Mouse (Mus musculus): ENCODE measurements around the gene Ltb. TPM values are rescaled to one million over a fixed set of nuclear protein-coding genes. Genes with fewer than 3 reads are reported as not detected.

The Ltb gene
- polyA plus RNA-seq, 1 experiment from 2014 or later: 1.0 TPM

DNA sequence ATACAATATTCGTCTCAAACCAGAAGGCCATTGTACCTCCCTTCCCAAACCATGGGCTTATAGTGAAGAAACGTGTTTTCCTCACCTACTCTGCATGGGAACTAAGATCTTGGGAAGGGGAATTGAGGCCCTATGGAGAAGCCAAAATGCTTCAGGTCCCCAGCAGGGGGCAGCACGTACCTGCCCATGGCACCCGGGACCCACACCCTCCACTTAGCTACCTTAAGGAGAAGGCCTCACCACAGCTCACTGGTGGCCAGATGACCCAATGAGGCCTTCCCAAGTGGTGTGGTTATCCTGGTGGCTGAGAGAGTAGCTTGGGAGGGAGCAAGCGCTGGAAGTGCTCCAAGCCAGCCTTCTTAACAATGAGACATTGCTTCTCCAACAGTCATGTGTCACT, 15.7 kb upstream of the Ltb start:
- ATAC-seq (replicated peaks; ENCODE audit: low FRiP score, low read depth) (peak; percentile 65), DNase-seq (ENCODE audit: low spot score) (peak; percentile 93)
- H3K27me3 ChIP-seq (ENCODE audit: insufficient read depth, low read length): no peaks in the 10 kb centered on the region
- H3K36me3 ChIP-seq (ENCODE audit: insufficient read depth, low read length): no peaks in the 10 kb centered on the region
- no peak overlapping the region for H3K9ac ChIP-seq (ENCODE audit: low read depth, low read length)
- no peak overlapping the region for H3K27ac ChIP-seq
- 11% methylated on average over 5 of the region's 5 CpGs for WGBS
- no peak overlapping the region for H3K4me2 ChIP-seq (ENCODE audit: low read length)
- no peaks in the 10 kb centered on the region for H3K9me3 ChIP-seq (replicated peaks; ENCODE audit: low read length)
- peak; percentile 93 for TF ChIP-seq CTCF (IDR thresholded peaks at IDR 0.05; ENCODE audit: low read depth)
- no peaks in the 10 kb centered on the region for H3K4me1 ChIP-seq (replicated peaks; ENCODE audit: insufficient read depth, low read length)
- H3K4me3 ChIP-seq (replicated peaks; ENCODE audit: low read depth, low read length): no peak overlapping the region

GRCm38 (mm10) chr17:35180093-35180492, 14.1 kb upstream of the Ltb start:
- no peaks in the 10 kb centered on the region for H3K36me3 ChIP-seq (ENCODE audit: insufficient read depth, low read length)
- H3K27ac ChIP-seq: no peak overlapping the region
- H3K9me3 ChIP-seq (replicated peaks; ENCODE audit: low read length): no peaks in the 10 kb centered on the region
- no peak overlapping the region for H3K4me2 ChIP-seq (ENCODE audit: low read length)
- H3K4me3 ChIP-seq (replicated peaks; ENCODE audit: low read depth, low read length): no peak overlapping the region
- no peaks in the 10 kb centered on the region for H3K27me3 ChIP-seq (ENCODE audit: insufficient read depth, low read length)
- no peak overlapping the region for H3K9ac ChIP-seq (ENCODE audit: low read depth, low read length)
- H3K4me1 ChIP-seq (replicated peaks; ENCODE audit: insufficient read depth, low read length): no peaks in the 10 kb centered on the region
- WGBS: 88% methylated on average over 5 of the region's 5 CpGs
- DNase-seq (ENCODE audit: low spot score): no peak
- no peak for TF ChIP-seq CTCF (IDR thresholded peaks at IDR 0.05; ENCODE audit: low read depth)
- ATAC-seq (replicated peaks; ENCODE audit: low FRiP score, low read depth): no peak

DNA sequence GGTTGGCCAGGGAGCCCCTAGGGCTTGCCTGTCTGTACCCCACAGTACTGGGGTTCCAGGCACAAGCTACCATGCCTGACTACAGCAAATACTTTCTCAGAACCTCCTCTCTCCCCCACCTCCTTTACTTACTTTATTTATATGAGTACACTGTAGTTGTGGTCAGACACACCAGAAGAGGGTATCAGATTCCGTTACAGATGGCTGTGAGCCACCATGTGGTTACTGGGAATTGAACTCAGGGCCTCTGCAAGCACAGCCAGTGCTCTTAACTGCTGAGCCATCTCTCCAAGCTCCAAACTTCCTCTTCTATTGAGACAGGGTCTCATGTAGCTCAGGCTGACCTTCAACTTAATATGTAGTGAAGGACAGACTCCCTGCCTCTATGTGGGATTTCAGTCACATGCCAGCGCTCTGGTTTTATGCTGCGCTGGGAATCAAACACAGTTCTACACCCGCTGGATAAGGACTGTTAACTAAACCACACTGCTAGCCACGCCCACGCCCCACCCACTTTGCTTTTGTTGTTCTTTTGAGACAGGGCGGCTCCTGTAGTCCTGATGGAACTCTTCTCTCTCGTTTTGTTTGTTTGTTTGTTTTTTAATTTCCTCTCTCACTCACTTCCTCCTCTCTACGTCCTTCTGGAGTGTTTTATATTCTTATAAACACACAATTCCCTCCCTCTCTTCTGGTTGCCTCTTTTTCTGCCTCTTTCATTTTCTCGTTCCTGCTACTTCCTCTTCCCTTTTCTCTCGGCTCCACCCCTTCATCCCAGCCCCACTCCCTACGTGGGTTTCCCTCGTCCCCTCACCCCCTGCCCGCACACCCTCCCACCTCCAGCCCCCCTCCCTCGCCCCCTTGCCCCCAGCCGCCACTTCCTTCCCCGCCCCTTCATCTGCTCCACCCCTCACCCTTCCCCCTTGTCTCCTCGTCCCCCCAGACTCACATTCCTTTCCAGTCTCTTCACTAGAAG, 8.3 kb upstream of the Ltb start:
- no peaks in the 10 kb centered on the region for H3K4me1 ChIP-seq (replicated peaks; ENCODE audit: insufficient read depth, low read length)
- H3K27me3 ChIP-seq (ENCODE audit: insufficient read depth, low read length): no peaks in the 10 kb centered on the region
- WGBS: 2% methylated on average over 18 of the region's 18 CpGs
- H3K9ac ChIP-seq (ENCODE audit: low read depth, low read length): peak overlapping the region; percentile 51
- peak; percentile 86 for DNase-seq (ENCODE audit: low spot score)
- no peak for TF ChIP-seq CTCF (IDR thresholded peaks at IDR 0.05; ENCODE audit: low read depth)
- no peaks in the 10 kb centered on the region for H3K36me3 ChIP-seq (ENCODE audit: insufficient read depth, low read length)
- peak overlapping the region; percentile 44 for H3K4me3 ChIP-seq (replicated peaks; ENCODE audit: low read depth, low read length)
- H3K4me2 ChIP-seq (ENCODE audit: low read length): peak overlapping the region; percentile 59
- no peaks in the 10 kb centered on the region for H3K9me3 ChIP-seq (replicated peaks; ENCODE audit: low read length)
- peak; percentile 60 for ATAC-seq (replicated peaks; ENCODE audit: low FRiP score, low read depth)
- peak overlapping the region; percentile 72 for H3K27ac ChIP-seq

DNA sequence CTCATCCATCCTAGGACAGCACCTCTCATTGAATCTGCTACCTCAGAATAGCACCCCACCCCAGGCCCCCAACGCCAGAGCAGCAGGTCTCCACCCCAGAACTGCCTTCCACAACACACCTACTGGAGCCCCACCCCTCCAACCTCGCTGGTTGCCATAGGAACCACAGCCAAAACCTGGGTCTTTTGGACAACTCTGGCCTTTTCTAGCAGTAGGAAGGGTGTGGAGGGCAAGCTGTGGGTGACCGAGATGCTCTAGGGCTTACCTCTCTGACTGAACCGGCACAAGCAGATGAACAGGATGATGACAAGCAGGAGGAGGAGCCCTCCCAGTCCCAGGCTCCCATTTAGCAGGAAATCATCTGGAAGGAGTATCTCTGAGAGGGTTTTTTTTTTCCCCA, 7.6 kb upstream of the Ltb start:
- ATAC-seq (replicated peaks; ENCODE audit: low FRiP score, low read depth) (peak; percentile 59; the same call in 1 of the 2 replicates), DNase-seq (ENCODE audit: low spot score) (peak; percentile 46)
- Histone ChIP-seq H3K4me2 (ENCODE audit: low read length) (peak overlapping the region; percentile 59), H3K36me3 (ENCODE audit: insufficient read depth, low read length) (no peaks in the 10 kb centered on the region), H3K9ac (ENCODE audit: low read depth, low read length) (0 out of 2 replicates have a peak overlapping the region, but pooled peaks have one; percentile 51), H3K27ac (peak overlapping the region; percentile 72), H3K27me3 (ENCODE audit: insufficient read depth, low read length) (no peaks in the 10 kb centered on the region), H3K4me1 (replicated peaks; ENCODE audit: insufficient read depth, low read length) (no peaks in the 10 kb centered on the region), H3K4me3 (replicated peaks; ENCODE audit: low read depth, low read length) (peak overlapping the region; percentile 44), H3K9me3 (replicated peaks; ENCODE audit: low read length) (no peaks in the 10 kb centered on the region)
- no peak for TF ChIP-seq CTCF (IDR thresholded peaks at IDR 0.05; ENCODE audit: low read depth)
- WGBS: 1% methylated on average over 4 of the region's 4 CpGs

GRCm38 (mm10) chr17:35187345-35187744, 6.9 kb upstream of the Ltb start:
- Histone ChIP-seq H3K36me3 (ENCODE audit: insufficient read depth, low read length) (no peaks in the 10 kb centered on the region), H3K4me1 (replicated peaks; ENCODE audit: insufficient read depth, low read length) (no peaks in the 10 kb centered on the region), H3K27me3 (ENCODE audit: insufficient read depth, low read length) (no peaks in the 10 kb centered on the region), H3K9ac (ENCODE audit: low read depth, low read length) (no peak overlapping the region), H3K4me3 (replicated peaks; ENCODE audit: low read depth, low read length) (no peak overlapping the region), H3K4me2 (ENCODE audit: low read length) (no peak overlapping the region), H3K27ac (no peak overlapping the region), H3K9me3 (replicated peaks; ENCODE audit: low read length) (no peaks in the 10 kb centered on the region)
- no peak for ATAC-seq (replicated peaks; ENCODE audit: low FRiP score, low read depth)
- TF ChIP-seq CTCF (IDR thresholded peaks at IDR 0.05; ENCODE audit: low read depth): no peak
- WGBS: 61% methylated on average over 4 of the region's 4 CpGs
- DNase-seq (ENCODE audit: low spot score): no peak

- H3K4me3 ChIP-seq (replicated peaks; ENCODE audit: low read depth, low read length): no peak within 1 kb of the TSS
- H3K9ac ChIP-seq (ENCODE audit: low read depth, low read length): no peak within 1 kb of the TSS
- H3K4me1 ChIP-seq (replicated peaks; ENCODE audit: insufficient read depth, low read length): no peaks in the 10 kb centered on the region
- 75% methylated on average over 7 of the region's 7 CpGs for WGBS
- H3K9me3 ChIP-seq (replicated peaks; ENCODE audit: low read length): no peaks in the 10 kb centered on the region
- H3K27me3 ChIP-seq (ENCODE audit: insufficient read depth, low read length): no peaks in the 10 kb centered on the region
- no peak for DNase-seq (ENCODE audit: low spot score)
- H3K27ac ChIP-seq: no peak within 1 kb of the TSS
- H3K4me2 ChIP-seq (ENCODE audit: low read length): no peak within 1 kb of the TSS
- no peak for ATAC-seq (replicated peaks; ENCODE audit: low FRiP score, low read depth)
- H3K36me3 ChIP-seq (ENCODE audit: insufficient read depth, low read length): no peaks in the 10 kb centered on the region
- no peak for TF ChIP-seq CTCF (IDR thresholded peaks at IDR 0.05; ENCODE audit: low read depth)
Observed at GRCm38 (mm10) chr17:35187959-35188610, 6.2 kb upstream of the Ltb start, which contains the start of gene Lst1. Gene Lst1 (minus strand): TSS chr17:35188439.

All from kidney, postnatal 0 days (tissue).